Mouse (Mus musculus) midbrain, embryonic 10.5 days (tissue): ENCODE measurements around the gene 2610301B20Rik. TPM values are rescaled to one million over a fixed set of nuclear protein-coding genes. Genes with fewer than 3 reads are reported as not detected.
A peak's percentile ranks its signal among the peaks of the same experiment; 100 is the strongest.

Source experiments
- DNase-seq: peaks from one replicate; pipeline ENCODE4 v3.0.0-alpha.2; 2017; ENCODE audit warnings: low spot score
- H3K27ac ChIP-seq: fragments of 300-500 bp; sonication (generic); replicated peaks from 2 replicates; pipeline ENCODE4 v1.5.1; 2016; ENCODE audit warnings: mild to moderate bottlenecking
- H3K27me3 ChIP-seq: fragments of 300-500 bp; sonication (generic); 2 replicates; pipeline ENCODE4 v1.6.1; 2016; ENCODE audit warnings: low read depth, mild to moderate bottlenecking; ENCODE audit not compliant: poor library complexity, severe bottlenecking
- H3K36me3 ChIP-seq: fragments of 300-500 bp; sonication (generic); 2 replicates; pipeline ENCODE4 v1.6.1; 2016; ENCODE audit warnings: mild to moderate bottlenecking, moderate library complexity
- H3K4me1 ChIP-seq: fragments of 300-500 bp; sonication (generic); 2 replicates; pipeline ENCODE4 v1.6.1; 2016
- H3K4me3 ChIP-seq: fragments of 300-500 bp; sonication (generic); 2 replicates; pipeline ENCODE4 v1.5.1; 2016; ENCODE audit warnings: mild to moderate bottlenecking, moderate library complexity
- H3K9me3 ChIP-seq: fragments of 300-500 bp; sonication (generic); replicated peaks from 2 replicates; pipeline ENCODE4 v1.6.1; 2016; ENCODE audit warnings: mild to moderate bottlenecking
- WGBS: fragments of 180-500 bp; shearing (Covaris S2); methylation state at CpG from one replicate; pipeline ENCODE4 v1.1.7; 2016; 5-methylcytosine and 5-hydroxymethylcytosine counted together
- polyA plus RNA-seq: library from polyadenylated mRNA; unstranded; fragments of >200 nt; fragmentation: Nextera tagmentation; extraction: Ambion mirVana; gene quantifications from 2 replicates; pipeline ENCODE4 v1.2.1, GENCODE M21; 2016

2610301B20Rik gene
- polyA plus RNA-seq, 1 experiment from 2014 or later = 52.1 TPM

- Histone ChIP-seq H3K27me3 (0 out of 2 replicates have a peak, but pooled peaks cover 4% of the 10 kb centered on the region), H3K36me3 (no peaks in the 10 kb centered on the region), H3K27ac (no peak overlapping the region), H3K9me3 (no peaks in the 10 kb centered on the region), H3K4me1 (no peaks in the 10 kb centered on the region), H3K4me3 (no peak overlapping the region)
- DNase-seq = no peak
- 79% methylated on average over 3 of the region's 3 CpGs for WGBS
Observed at GRCm38 (mm10) chr4:10913409-10913808, 39.1 kb downstream of the 2610301B20Rik start.

GRCm38 (mm10) chr4:10914766-10915165 lies 40.5 kb downstream of the 2610301B20Rik start:
- no peak for DNase-seq
- Histone ChIP-seq H3K27ac (no peak overlapping the region), H3K4me1 (no peaks in the 10 kb centered on the region), H3K9me3 (no peaks in the 10 kb centered on the region), H3K4me3 (no peak overlapping the region), H3K27me3 (0 out of 2 replicates have a peak, but pooled peaks cover 4% of the 10 kb centered on the region), H3K36me3 (no peaks in the 10 kb centered on the region)
- WGBS = 78% methylated on average over 2 of the region's 2 CpGs

- Histone ChIP-seq H3K9me3 (no peaks in the 10 kb centered on the region), H3K27ac (no peak overlapping the region), H3K36me3 (no peaks in the 10 kb centered on the region), H3K4me3 (no peak overlapping the region), H3K27me3 (0 out of 2 replicates have a peak, but pooled peaks cover 4% of the 10 kb centered on the region), H3K4me1 (no peaks in the 10 kb centered on the region)
- DNase-seq = no peak
- 89% methylated on average over 3 of the region's 3 CpGs for WGBS
Observed at GRCm38 (mm10) chr4:10915271-10915670, 41.0 kb downstream of the 2610301B20Rik start.

GRCm38 (mm10) chr4:10918402-10918801 lies 44.1 kb downstream of the 2610301B20Rik start:
- DNase-seq = no peak
- Histone ChIP-seq H3K4me1 (no peaks in the 10 kb centered on the region), H3K27me3 (0 out of 2 replicates have a peak, but pooled peaks cover 4% of the 10 kb centered on the region), H3K27ac (no peak overlapping the region), H3K4me3 (no peak overlapping the region), H3K36me3 (no peaks in the 10 kb centered on the region), H3K9me3 (no peaks in the 10 kb centered on the region)
- 93% methylated on average over 8 of the region's 8 CpGs for WGBS

- DNase-seq = no peak
- Histone ChIP-seq H3K27ac (no peak overlapping the region), H3K4me1 (no peaks in the 10 kb centered on the region), H3K27me3 (no peaks in the 10 kb centered on the region), H3K36me3 (no peaks in the 10 kb centered on the region), H3K9me3 (no peaks in the 10 kb centered on the region), H3K4me3 (no peak overlapping the region)
- WGBS = 70% methylated on average over 5 of the region's 5 CpGs
Observed at GRCm38 (mm10) chr4:10919097-10919496, 44.8 kb downstream of the 2610301B20Rik start.

- H3K27ac ChIP-seq = no peak overlapping the region
Observed at GRCm38 (mm10) chr4:10919530-10919929, 45.2 kb downstream of the 2610301B20Rik start.

GRCm38 (mm10) chr4:10919987-10920386 lies 45.7 kb downstream of the 2610301B20Rik start:
- H3K27ac ChIP-seq = no peak overlapping the region
- no peaks in the 10 kb centered on the region for H3K9me3 ChIP-seq
- H3K4me3 ChIP-seq = no peak overlapping the region
- no peaks in the 10 kb centered on the region for H3K36me3 ChIP-seq
- no peak for DNase-seq
- H3K4me1 ChIP-seq = no peaks in the 10 kb centered on the region
- H3K27me3 ChIP-seq = no peaks in the 10 kb centered on the region
- 96% methylated on average over 6 of the region's 6 CpGs for WGBS

More at GRCm38 (mm10) chr4:10919530-10919929, 45.2 kb downstream of the 2610301B20Rik start:
- H3K36me3 ChIP-seq = no peaks in the 10 kb centered on the region
- H3K9me3 ChIP-seq = no peaks in the 10 kb centered on the region
- H3K4me1 ChIP-seq = no peaks in the 10 kb centered on the region
- DNase-seq = no peak
- H3K27me3 ChIP-seq = no peaks in the 10 kb centered on the region
- WGBS = 89% methylated on average over 3 of the region's 3 CpGs
- no peak overlapping the region for H3K4me3 ChIP-seq

- no peaks in the 10 kb centered on the region for H3K9me3 ChIP-seq
- no peak overlapping the region for H3K27ac ChIP-seq
- no peaks in the 10 kb centered on the region for H3K27me3 ChIP-seq
- 90% methylated on average over 6 of the region's 6 CpGs for WGBS
- H3K4me1 ChIP-seq = no peaks in the 10 kb centered on the region
- no peak for DNase-seq
- H3K4me3 ChIP-seq = no peak overlapping the region
- no peaks in the 10 kb centered on the region for H3K36me3 ChIP-seq
Observed at GRCm38 (mm10) chr4:10920622-10921021, 46.3 kb downstream of the 2610301B20Rik start.

GRCm38 (mm10) chr4:10923180-10923579 lies 48.9 kb downstream of the 2610301B20Rik start:
- 87% methylated on average over 6 of the region's 6 CpGs for WGBS
- no peak for DNase-seq
- no peak overlapping the region for H3K27ac ChIP-seq
- H3K36me3 ChIP-seq = no peaks in the 10 kb centered on the region
- no peaks in the 10 kb centered on the region for H3K4me1 ChIP-seq
- no peak overlapping the region for H3K4me3 ChIP-seq
- H3K9me3 ChIP-seq = no peaks in the 10 kb centered on the region
- H3K27me3 ChIP-seq = no peaks in the 10 kb centered on the region

- WGBS = 69% methylated on average over 2 of the region's 2 CpGs
- Histone ChIP-seq H3K4me1 (no peaks in the 10 kb centered on the region), H3K27me3 (no peaks in the 10 kb centered on the region), H3K4me3 (no peak overlapping the region), H3K27ac (no peak overlapping the region), H3K36me3 (no peaks in the 10 kb centered on the region), H3K9me3 (no peaks in the 10 kb centered on the region)
- DNase-seq = no peak
Observed at GRCm38 (mm10) chr4:10924140-10924539, 49.8 kb downstream of the 2610301B20Rik start.

- no peaks in the 10 kb centered on the region for H3K27me3 ChIP-seq
- no peak for DNase-seq
- WGBS = 83% methylated on average over 5 of the region's 5 CpGs
- H3K36me3 ChIP-seq = no peaks in the 10 kb centered on the region
- H3K27ac ChIP-seq = no peak overlapping the region
- H3K4me1 ChIP-seq = no peaks in the 10 kb centered on the region
- H3K9me3 ChIP-seq = no peaks in the 10 kb centered on the region
- no peak overlapping the region for H3K4me3 ChIP-seq
Observed at GRCm38 (mm10) chr4:10924541-10924940, 50.2 kb downstream of the 2610301B20Rik start.

GRCm38 (mm10) chr4:10926416-10926815 lies 52.1 kb downstream of the 2610301B20Rik start:
- no peaks in the 10 kb centered on the region for H3K36me3 ChIP-seq
- no peak overlapping the region for H3K27ac ChIP-seq
- H3K27me3 ChIP-seq = no peaks in the 10 kb centered on the region
- H3K4me3 ChIP-seq = no peak overlapping the region
- H3K4me1 ChIP-seq = no peaks in the 10 kb centered on the region
- peak; percentile 7 for DNase-seq
- 88% methylated on average over 4 of the region's 4 CpGs for WGBS
- H3K9me3 ChIP-seq = no peaks in the 10 kb centered on the region

- H3K4me1 ChIP-seq = no peaks in the 10 kb centered on the region
- H3K27me3 ChIP-seq = no peaks in the 10 kb centered on the region
- DNase-seq = peak; percentile 7
- H3K27ac ChIP-seq = no peak overlapping the region
- H3K36me3 ChIP-seq = no peaks in the 10 kb centered on the region
- no peaks in the 10 kb centered on the region for H3K9me3 ChIP-seq
- no peak overlapping the region for H3K4me3 ChIP-seq
- 89% methylated on average over 6 of the region's 6 CpGs for WGBS
Observed at GRCm38 (mm10) chr4:10928158-10928557, 53.9 kb downstream of the 2610301B20Rik start.

GRCm38 (mm10) chr4:10929726-10930125 lies 55.4 kb downstream of the 2610301B20Rik start:
- no peaks in the 10 kb centered on the region for H3K4me1 ChIP-seq
- 94% methylated on average over 3 of the region's 3 CpGs for WGBS
- no peaks in the 10 kb centered on the region for H3K27me3 ChIP-seq
- H3K27ac ChIP-seq = no peak overlapping the region
- H3K9me3 ChIP-seq = no peaks in the 10 kb centered on the region
- H3K36me3 ChIP-seq = no peaks in the 10 kb centered on the region
- no peak for DNase-seq
- no peak overlapping the region for H3K4me3 ChIP-seq
